Mouse (Mus musculus): ENCODE data around the gene Gucd1.

- TF ChIP-seq CTCF (IDR thresholded peaks at IDR 0.05; ENCODE audit: low read depth, low read length): no peak
- no peak for TF ChIP-seq POLR2A (IDR thresholded peaks at IDR 0.05; ENCODE audit: extremely low read depth, insufficient read depth, low read length)
Observed at GRCm38 (mm10) chr10:75334175-75334574, 183.6 kb downstream of the Gucd1 start.

Measured in liver, adult 2 months (tissue).